Comparison of ENCODE assay signal across 10 mouse cellular contexts in genomic region chr7:19871943-19872601, GRCm38 (mm10). TPM values are rescaled to one million over a fixed set of nuclear protein-coding genes. Genes with fewer than 3 reads are reported as not detected.
A peak's percentile ranks its signal among the peaks of the same experiment; 100 is the strongest.
DNase-seq lines count a peak whose midpoint lies in the region; ATAC-seq lines count a peak whose summit lies in the region.
"Had no signal": no experiment of that assay in that cellular context is flagged by ENCODE, and none has a peak within 500 bp of the region (broad histone marks: within the 10 kb centered on the region; RNA-seq: fewer than 3 reads in every experiment).

No protein-coding gene starts in this region.

- intact Hi-C loops in heart, postnatal 10 days (cut with DNase I) = loop anchor here (1.0 to 2.0 kb wide), 3 partner anchors 23 to 206 kb away; no protein-coding TSS in a partner anchor

- WGBS in kidney, embryonic 16.5 days = 49% methylated on average over 5 of the region's 5 CpGs

- no peak for ATAC-seq in kidney, embryonic 16.5 days (ENCODE audit: low FRiP score, low TSS enrichment)

- H3K4me1 ChIP-seq in kidney, embryonic 16.5 days (ENCODE audit: insufficient read depth, low read length) = no peaks in the 10 kb centered on the region

- no peak overlapping the region for H3K4me2 ChIP-seq in kidney, embryonic 16.5 days (replicated peaks; ENCODE audit: low read depth, low read length)
- H3K4me2 ChIP-seq: liver, embryonic 15.5 days had no signal

- H3K9me3 ChIP-seq in kidney, embryonic 16.5 days (ENCODE audit: low read length) = no peaks in the 10 kb centered on the region
- H3K9me3 ChIP-seq: liver, embryonic 15.5 days had no signal

- no peaks in the 10 kb centered on the region for H3K36me3 ChIP-seq in kidney, embryonic 16.5 days (ENCODE audit: insufficient read depth, low read length)
- H3K36me3 ChIP-seq: liver, embryonic 15.5 days had no signal

- DNase-seq in kidney, adult 18-20 months = peak; percentile 56
- DNase-seq in NIH3T3 (ENCODE audit: low read depth) = peak; percentile 68
- peak; percentile 64 to 74 for DNase-seq in heart, postnatal 10 days
- DNase-seq in retina, embryonic 14.5 days (ENCODE audit: low spot score) = peak; percentile 39
- DNase-seq in yolk sac, embryonic 10.5 days (ENCODE audit: low spot score) = no peak
- DNase-seq in right cerebral cortex, postnatal 4 days = no peak
- DNase-seq in ovary, postnatal 14 days (ENCODE audit: low spot score) = no peak

- H3K27ac ChIP-seq in kidney, embryonic 16.5 days (ENCODE audit: low read length) = no peak overlapping the region

- H3K9ac ChIP-seq in kidney, embryonic 16.5 days (replicated peaks; ENCODE audit: low read length) = no peak overlapping the region
- H3K9ac ChIP-seq: liver, embryonic 15.5 days had no signal

- no peaks in the 10 kb centered on the region for H3K27me3 ChIP-seq in kidney, embryonic 16.5 days (ENCODE audit: insufficient read depth, low read length)
- H3K27me3 ChIP-seq: liver, embryonic 15.5 days had no signal

- no peak overlapping the region for H3K4me3 ChIP-seq in kidney, embryonic 16.5 days (ENCODE audit: low read length)
- H3K4me3 ChIP-seq: liver, embryonic 15.5 days had no signal

RNA-seq across cellular contexts. Expression of gene Ceacam16, which starts 11.0 kb away (rescaled TPM):
- 0.15 TPM in 1 of 2 replicates, not detected in the other for polyA plus RNA-seq in kidney, embryonic 16.5 days (2015; fragmentation: Nextera tagmentation; extraction: Ambion mirVana)
- total RNA-seq in heart, postnatal 10 days (2021) = not detected
- total RNA-seq: common myeloid progenitor, adult 5-6 weeks had no signal
- polyA plus RNA-seq: liver, embryonic 15.5 days had no signal

RNA-seq across cellular contexts. Expression of gene Ceacam19, which starts 15.7 kb away (rescaled TPM):
- polyA plus RNA-seq in kidney, embryonic 16.5 days (2015; fragmentation: Nextera tagmentation; extraction: Ambion mirVana) = 0.06 TPM in 1 of 2 replicates, not detected in the other
- not detected for total RNA-seq in heart, postnatal 10 days (2021)
- total RNA-seq: common myeloid progenitor, adult 5-6 weeks had no signal
- polyA plus RNA-seq: liver, embryonic 15.5 days had no signal

RNA-seq across cellular contexts. Expression of gene Gm19345, which starts 20.3 kb away (rescaled TPM):
- polyA plus RNA-seq in kidney, embryonic 16.5 days (2015; fragmentation: Nextera tagmentation; extraction: Ambion mirVana) = not detected in 2 replicates
- not detected for total RNA-seq in heart, postnatal 10 days (2021)
- total RNA-seq: common myeloid progenitor, adult 5-6 weeks had no signal
- polyA plus RNA-seq: liver, embryonic 15.5 days had no signal

RNA-seq across cellular contexts. Expression of gene Pvr, which starts 48.9 kb away (rescaled TPM):
- 11.8 and 16.0 TPM in 2 replicates for polyA plus RNA-seq in kidney, embryonic 16.5 days (2015; fragmentation: Nextera tagmentation; extraction: Ambion mirVana)
- 10 to 100 TPM; 21.2 to 23.1 TPM for total RNA-seq in heart, postnatal 10 days (2021)

RNA-seq across cellular contexts. Expression of gene Bcl3, which starts 49.5 kb away (rescaled TPM):
- 3.3 and 3.9 TPM in 2 replicates for polyA plus RNA-seq in kidney, embryonic 16.5 days (2015; fragmentation: Nextera tagmentation; extraction: Ambion mirVana)
- 1 to 10 TPM; 5.6 to 5.7 TPM for total RNA-seq in heart, postnatal 10 days (2021)

Comparison
In these comparisons a context has a peak if more than half of its experiments do, and no peak if none do; other contexts are left out.
1. DNase-seq: peak in kidney, adult 18-20 months (single experiment), NIH3T3 (single experiment), heart, postnatal 10 days (2 of 2) and retina, embryonic 14.5 days (single experiment); none in yolk sac, embryonic 10.5 days (single experiment), right cerebral cortex, postnatal 4 days (single experiment) and ovary, postnatal 14 days (single experiment).